In genomic region chr11:80312049-80312448, GRCm38 (mm10) we compare ENCODE assay signal across 18 mouse cellular contexts. TPM values are rescaled to one million over a fixed set of nuclear protein-coding genes. Genes with fewer than 3 reads are reported as not detected.
DNase-seq lines count a peak whose midpoint lies in the region; ATAC-seq and TF ChIP-seq lines count a peak whose summit lies in the region.
"Had no signal": no experiment of that assay in that cellular context is flagged by ENCODE, and none has a peak within 500 bp of the region (broad histone marks: within the 10 kb centered on the region; RNA-seq: fewer than 3 reads in every experiment).

No protein-coding gene starts in this region.

- no peak overlapping the region for H3K4me2 ChIP-seq in hindbrain, postnatal 0 days (ENCODE audit: low read depth, low read length)
- no peak overlapping the region for H3K4me2 ChIP-seq in forebrain, embryonic 15.5 days (replicated peaks)
- no peak overlapping the region for H3K4me2 ChIP-seq in midbrain, embryonic 13.5 days (replicated peaks)
- H3K4me2 ChIP-seq in neural tube, embryonic 15.5 days = no peak overlapping the region
- H3K4me2 ChIP-seq: heart, embryonic 15.5 days; intestine, embryonic 15.5 days; limb, embryonic 15.5 days had no signal

- DNase-seq in hindbrain, embryonic 10.5 days (ENCODE audit: low spot score) = peak; percentile 55
- DNase-seq in hindbrain, postnatal 0 days (ENCODE audit: low spot score) = no peak
- no peak for DNase-seq in heart, adult 8-10 months (ENCODE audit: low spot score)
- no peak for DNase-seq in cerebellum, postnatal 10 days
- no peak for DNase-seq in spleen, postnatal 14 days (ENCODE audit: low spot score in 2 of 2)
- DNase-seq: B cell, adult 2 months; cerebellum, postnatal 36 days; liver, postnatal 0 days; lung, postnatal 36 days; right cerebral cortex, postnatal 25 days; thymus, adult 18-20 months had no signal

- H3K27me3 ChIP-seq in hindbrain, embryonic 10.5 days (ENCODE audit: insufficient read depth, poor library complexity, severe bottlenecking) = no peaks in the 10 kb centered on the region
- H3K27me3 ChIP-seq in hindbrain, postnatal 0 days (ENCODE audit: insufficient read depth, low read length) = no peaks in the 10 kb centered on the region
- H3K27me3 ChIP-seq in forebrain, embryonic 15.5 days = no peaks in the 10 kb centered on the region
- no peaks in the 10 kb centered on the region for H3K27me3 ChIP-seq in midbrain, embryonic 13.5 days
- H3K27me3 ChIP-seq in neural tube, embryonic 15.5 days (replicated peaks) = no peaks in the 10 kb centered on the region
- H3K27me3 ChIP-seq: intestine, embryonic 15.5 days had no signal

- H3K4me3 ChIP-seq in hindbrain, embryonic 10.5 days = no peak overlapping the region
- no peak overlapping the region for H3K4me3 ChIP-seq in hindbrain, postnatal 0 days (ENCODE audit: low read length)
- H3K4me3 ChIP-seq in forebrain, embryonic 15.5 days = no peak overlapping the region
- H3K4me3 ChIP-seq in midbrain, embryonic 13.5 days (replicated peaks) = no peak overlapping the region
- no peak overlapping the region for H3K4me3 ChIP-seq in neural tube, embryonic 15.5 days (replicated peaks)
- H3K4me3 ChIP-seq: heart, embryonic 15.5 days; intestine, embryonic 15.5 days; limb, embryonic 15.5 days had no signal

- no peak for TF ChIP-seq CTCF in hindbrain, postnatal 0 days (IDR thresholded peaks at IDR 0.05; ENCODE audit: low read depth)

- peak overlapping the region; percentile 90 for H3K27ac ChIP-seq in hindbrain, embryonic 10.5 days
- no peak overlapping the region for H3K27ac ChIP-seq in hindbrain, postnatal 0 days
- peak overlapping the region; percentile 82 for H3K27ac ChIP-seq in forebrain, embryonic 15.5 days (replicated peaks)
- H3K27ac ChIP-seq in midbrain, embryonic 13.5 days = peak overlapping the region; percentile 82
- H3K27ac ChIP-seq in neural tube, embryonic 15.5 days (replicated peaks) = peak overlapping the region; percentile 37; the same call in 1 of the 2 replicates
- H3K27ac ChIP-seq: heart, embryonic 15.5 days; intestine, embryonic 15.5 days; limb, embryonic 15.5 days had no signal

- 30% methylated on average over 2 of the region's 2 CpGs for WGBS in hindbrain, embryonic 10.5 days
- 25% methylated on average over 2 of the region's 2 CpGs for WGBS in hindbrain, postnatal 0 days
- 16% methylated on average over 2 of the region's 2 CpGs for WGBS in forebrain, embryonic 15.5 days
- WGBS in midbrain, embryonic 13.5 days = 17% methylated on average over 2 of the region's 2 CpGs
- WGBS in neural tube, embryonic 15.5 days = 8% methylated on average over 2 of the region's 2 CpGs

- H3K9me3 ChIP-seq in hindbrain, embryonic 10.5 days = no peaks in the 10 kb centered on the region
- no peaks in the 10 kb centered on the region for H3K9me3 ChIP-seq in hindbrain, postnatal 0 days (ENCODE audit: low read length)
- H3K9me3 ChIP-seq in forebrain, embryonic 15.5 days = no peaks in the 10 kb centered on the region
- H3K9me3 ChIP-seq in midbrain, embryonic 13.5 days = no peaks in the 10 kb centered on the region
- H3K9me3 ChIP-seq in neural tube, embryonic 15.5 days (replicated peaks) = no peaks in the 10 kb centered on the region
- H3K9me3 ChIP-seq: heart, embryonic 15.5 days; intestine, embryonic 15.5 days; limb, embryonic 15.5 days had no signal

- H3K36me3 ChIP-seq in hindbrain, embryonic 10.5 days = no peaks in the 10 kb centered on the region
- no peaks in the 10 kb centered on the region for H3K36me3 ChIP-seq in hindbrain, postnatal 0 days (ENCODE audit: insufficient read depth, low read length)
- no peaks in the 10 kb centered on the region for H3K36me3 ChIP-seq in forebrain, embryonic 15.5 days
- H3K36me3 ChIP-seq in midbrain, embryonic 13.5 days = no peaks in the 10 kb centered on the region
- no peaks in the 10 kb centered on the region for H3K36me3 ChIP-seq in neural tube, embryonic 15.5 days
- H3K36me3 ChIP-seq: heart, embryonic 15.5 days; intestine, embryonic 15.5 days; limb, embryonic 15.5 days had no signal

- ATAC-seq in hindbrain, postnatal 0 days = no peak
- no peak for ATAC-seq in forebrain, embryonic 15.5 days (replicated peaks)
- ATAC-seq in midbrain, embryonic 13.5 days = no peak; the same call in 1 of the 2 replicates
- ATAC-seq in neural tube, embryonic 15.5 days (ENCODE audit: low FRiP score) = no peak
- ATAC-seq: intestine, embryonic 15.5 days; liver, postnatal 0 days had no signal

- peaks cover 79% of the 10 kb centered on the region for H3K4me1 ChIP-seq in hindbrain, embryonic 10.5 days (replicated peaks)
- no peaks in the 10 kb centered on the region for H3K4me1 ChIP-seq in hindbrain, postnatal 0 days (ENCODE audit: insufficient read depth, low read length)
- peaks cover 56% of the 10 kb centered on the region for H3K4me1 ChIP-seq in forebrain, embryonic 15.5 days
- peaks cover 80% of the 10 kb centered on the region for H3K4me1 ChIP-seq in midbrain, embryonic 13.5 days (replicated peaks)
- H3K4me1 ChIP-seq in neural tube, embryonic 15.5 days = peaks cover 26% of the 10 kb centered on the region
- H3K4me1 ChIP-seq: heart, embryonic 15.5 days; intestine, embryonic 15.5 days; limb, embryonic 15.5 days had no signal

- no peak overlapping the region for H3K9ac ChIP-seq in hindbrain, postnatal 0 days (replicated peaks; ENCODE audit: low read length)
- no peak overlapping the region for H3K9ac ChIP-seq in forebrain, embryonic 15.5 days (replicated peaks)
- H3K9ac ChIP-seq in midbrain, embryonic 13.5 days (replicated peaks) = no peak overlapping the region
- no peak overlapping the region for H3K9ac ChIP-seq in neural tube, embryonic 15.5 days (replicated peaks)
- H3K9ac ChIP-seq: heart, embryonic 15.5 days; intestine, embryonic 15.5 days; limb, embryonic 15.5 days; liver, postnatal 0 days had no signal

RNA-seq across cellular contexts. Expression of gene Rhbdl3, which starts 11.3 kb away (rescaled TPM):
- 10.2 and 18.0 TPM in 2 replicates for polyA plus RNA-seq in hindbrain, embryonic 10.5 days (2016; fragmentation: Nextera tagmentation; extraction: Ambion mirVana)
- 5.5 and 7.5 TPM in 2 replicates for total RNA-seq in hindbrain, postnatal 0 days (2014; rRNA removed)
- polyA plus RNA-seq in hindbrain, postnatal 0 days (2015; fragmentation: Nextera tagmentation; extraction: Ambion mirVana) = 2.5 and 2.7 TPM in 2 replicates
- polyA plus RNA-seq in forebrain, embryonic 15.5 days (2015; fragmentation: Nextera tagmentation; extraction: Ambion mirVana) = 20.4 and 23.3 TPM in 2 replicates
- 15.3 and 28.0 TPM in 2 replicates for polyA plus RNA-seq in midbrain, embryonic 13.5 days (2015; fragmentation: Nextera tagmentation; extraction: Ambion mirVana)
- 4.2 and 6.9 TPM in 2 replicates for polyA plus RNA-seq in neural tube, embryonic 15.5 days (2015; fragmentation: Nextera tagmentation; extraction: Ambion mirVana)
- 10 to 100 TPM in 1 of 4 experiments, 1 to 10 TPM in 3; 6.7 to 10.0 (median 7.8) TPM for total RNA-seq in heart, adult 8-10 months (2022)
- total RNA-seq: monocyte, adult 5-6 weeks had no signal
